Mouse (Mus musculus) C2C12 (cell line): ENCODE results near the gene Rhoc.

Source experiments
- CEBPB ChIP-seq: IDR thresholded peaks from one replicate; pipeline ENCODE4 v1.6.1; 2011; ENCODE audit warnings: low read depth, mild to moderate bottlenecking, control low read depth, moderate library complexity
- CTCF ChIP-seq: IDR thresholded peaks from one replicate; pipeline ENCODE4 v1.5.1; 2011; ENCODE audit not compliant: control insufficient read depth, insufficient read depth, insufficient read length
- FOSL1 ChIP-seq: IDR thresholded peaks from one replicate; pipeline ENCODE4 v1.8.0; 2011; ENCODE audit warnings: mild to moderate bottlenecking, low read length; ENCODE audit not compliant: poor library complexity, insufficient read depth, severe bottlenecking
- MAX ChIP-seq: IDR thresholded peaks from one replicate; pipeline ENCODE4 v1.6.1; 2011; ENCODE audit warnings: mild to moderate bottlenecking, control low read depth
- MYOD1 ChIP-seq: IDR thresholded peaks from one replicate; pipeline ENCODE4 v1.6.1; 2011; ENCODE audit warnings: low read depth; ENCODE audit not compliant: control insufficient read depth, insufficient read length
- MYOG ChIP-seq: IDR thresholded peaks from one replicate; pipeline ENCODE4 v1.6.1; 2011; ENCODE audit not compliant: control insufficient read depth, insufficient read length; ENCODE audit errors: extremely low read depth
- USF1 ChIP-seq: IDR thresholded peaks from one replicate; pipeline ENCODE4 v1.6.1; 2011; ENCODE audit warnings: low read depth, mild to moderate bottlenecking, control low read depth, moderate library complexity

DNA sequence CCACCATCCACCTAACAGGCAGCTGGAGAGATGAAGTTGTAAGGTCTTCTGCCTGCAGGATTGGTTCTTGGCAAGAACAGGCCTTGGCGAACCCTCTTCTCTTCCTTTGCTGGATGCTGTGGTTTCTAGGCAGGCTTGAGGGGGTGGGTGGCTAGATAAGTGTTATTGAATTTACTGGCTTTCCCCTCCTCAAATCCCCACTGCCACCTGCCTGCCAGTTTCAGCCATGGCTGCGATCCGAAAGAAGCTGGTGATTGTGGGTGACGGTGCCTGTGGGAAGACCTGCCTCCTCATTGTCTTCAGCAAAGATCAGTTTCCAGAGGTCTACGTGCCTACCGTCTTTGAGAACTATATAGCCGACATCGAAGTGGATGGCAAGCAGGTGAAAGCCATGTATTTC lies 3.5 kb downstream of the Rhoc start:
- TF ChIP-seq CTCF (no peak), MYOD1 (no peak), USF1 (no peak), MYOG (no peak), CEBPB (no peak), FOSL1 (no peak), MAX (no peak)
